34 mouse cellular contexts compared by ENCODE assay signal in genomic region chr16:48865004-48865403, GRCm38 (mm10). TPM values are rescaled to one million over a fixed set of nuclear protein-coding genes. Genes with fewer than 3 reads are reported as not detected.
A peak's percentile ranks its signal among the peaks of the same experiment; 100 is the strongest.
DNase-seq lines count a peak whose midpoint lies in the region; ATAC-seq and TF ChIP-seq lines count a peak whose summit lies in the region.
"Not testable (repeated sequence)": the region's sequence is repeated elsewhere in the genome, so short reads cannot be mapped to it uniquely, and the experiment has no call there.
"Had no signal": no experiment of that assay in that cellular context is flagged by ENCODE, and none has a peak within 500 bp of the region (broad histone marks: within the 10 kb centered on the region; RNA-seq: fewer than 3 reads in every experiment).

No protein-coding gene starts in this region.

- H3K79me2 ChIP-seq in MEL (ENCODE audit: control insufficient read depth, insufficient read depth, low read length, poor library complexity) = not testable (repeated sequence)

- not testable (repeated sequence) for H3K4me3 ChIP-seq in MEL (ENCODE audit: control insufficient read depth in 1 of 2, insufficient read depth in 1 of 2, low read depth in 2 of 2, low read length in 2 of 2); kidney, adult 2 months (ENCODE audit: insufficient read depth, low read depth, low read length)

- ATAC-seq in common myeloid progenitor, adult 5-6 weeks (replicated peaks; ENCODE audit: low read depth, poor library complexity, severe bottlenecking) = peak; percentile 82

- not testable (repeated sequence) for H3K27ac ChIP-seq in MEL (ENCODE audit: control insufficient read depth, low read depth, low read length); kidney, adult 2 months (ENCODE audit: insufficient read depth, low read depth, low read length)

- not testable (repeated sequence) for H3K27me3 ChIP-seq in MEL (ENCODE audit: control insufficient read depth in 1 of 2, insufficient read depth in 2 of 2, low read length in 2 of 2); kidney, adult 2 months (replicated peaks; ENCODE audit: control insufficient read depth, insufficient read depth, low read length)

- DNase-seq in MEL (ENCODE audit: low read depth, low spot score) = peak; percentile 46
- peak; percentile 91 for DNase-seq in heart, adult 11 months
- peak; percentile 9 for DNase-seq in kidney, adult 2 months
- DNase-seq in lung, postnatal 36 days = peak; percentile 15
- peak; percentile 15 for DNase-seq in skeletal muscle tissue, adult 2 months (ENCODE audit: low read depth, low spot score)
- peak; percentile 6 for DNase-seq in urinary bladder, postnatal 14 days (ENCODE audit: low spot score)

- TF ChIP-seq RAD21 in MEL (IDR thresholded peaks at IDR 0.05; ENCODE audit: low read depth, low read length) = not testable (repeated sequence)

- H3K36me3 ChIP-seq in MEL (ENCODE audit: control insufficient read depth in 1 of 2, insufficient read depth in 2 of 2, low read length in 2 of 2); kidney, adult 2 months (ENCODE audit: control insufficient read depth, insufficient read depth, low read length): not testable (repeated sequence)

- WGBS in kidney, adult 2 months = 100% methylated on average over 1 of the region's 1 CpGs

- TF ChIP-seq CTCF in MEL (IDR thresholded peaks at IDR 0.05 in 2 of 3, conservative IDR thresholded peaks at IDR 0.05 in 1 of 3; ENCODE audit: control insufficient read depth in 1 of 3, insufficient read depth in 1 of 3, low read depth in 2 of 3, low read length in 3 of 3, poor library complexity in 1 of 3, severe bottlenecking in 1 of 3); kidney, adult 2 months (conservative IDR thresholded peaks at IDR 0.05; ENCODE audit: insufficient read depth, insufficient read length, low read depth, low read length): not testable (repeated sequence)

- H3K9ac ChIP-seq in MEL (ENCODE audit: control insufficient read depth, low read depth, low read length, poor library complexity, severe bottlenecking) = not testable (repeated sequence)

- not testable (repeated sequence) for H3K9me3 ChIP-seq in MEL (replicated peaks; ENCODE audit: insufficient read depth, low read length)

- TF ChIP-seq EP300 in MEL (IDR thresholded peaks at IDR 0.05; ENCODE audit: low read depth in 1 of 2, low read length in 2 of 2) = peak in 1 of 2 experiments; percentile 66; a peak in 2 of 4 replicates

- TF ChIP-seq POLR2A in MEL (IDR thresholded peaks at IDR 0.05; ENCODE audit: control insufficient read depth in 1 of 2, insufficient read depth in 1 of 2, low read depth in 1 of 2, low read length in 2 of 2, poor library complexity in 1 of 2); kidney, adult 2 months (IDR thresholded peaks at IDR 0.05; ENCODE audit: low read depth, low read length): not testable (repeated sequence)

- not testable (repeated sequence) for H3K4me1 ChIP-seq in MEL (ENCODE audit: control insufficient read depth in 1 of 2, insufficient read depth in 2 of 2, low read length in 2 of 2); kidney, adult 2 months (ENCODE audit: control insufficient read depth, insufficient read depth, low read length)

TF ChIP-seq in MEL, 35 proteins besides CTCF, POLR2A, EP300 and RAD21:
- TF ChIP-seq GATA1 (IDR thresholded peaks at IDR 0.05; ENCODE audit: low read depth, low read length) (peak; percentile 43; the same call in 1 of the 2 replicates), RCOR1 (IDR thresholded peaks at IDR 0.05; ENCODE audit: low read depth, low read length) (peak; percentile 47; the same call in 1 of the 2 replicates), TCF12 (IDR thresholded peaks at IDR 0.05; ENCODE audit: low read depth, low read length) (0 out of 2 replicates have a peak, but pooled peaks have one; percentile 7)
TF ChIP-seq in MEL: peak in this region for 3; not testable (repeated sequence) for 32.

RNA-seq across cellular contexts. Expression of gene Retnlg, which starts 7.4 kb away (rescaled TPM):
- not detected in 2 replicates for total RNA-seq in MEL (2012; rRNA removed)
- polyA plus RNA-seq in MEL (2012; ENCODE audit: insufficient read depth in 1 of 2, insufficient read length in 2 of 2, low read depth in 1 of 2, low replicate concordance in 2 of 2, missing spikeins in 1 of 2) = not detected
- total RNA-seq in common myeloid progenitor, adult 5-6 weeks (2017) = 5.0 and 8.2 TPM in 2 replicates
- polyA plus RNA-seq in kidney, adult 2 months (2012; rRNA removed) = 2.2 TPM in 1 of 2 replicates, not detected in the other
- total RNA-seq: gastrocnemius, adult 18-20 months; layer of hippocampus, adult 8-10 months; layer of hippocampus, postnatal 25 days; left cerebral cortex, adult 8-10 months; left cerebral cortex, postnatal 36 days had no signal
- polyA plus RNA-seq: embryonic facial prominence, embryonic 13.5 days; forebrain, embryonic 10.5 days; heart, embryonic 11.5 days; hindbrain, embryonic 10.5 days; inflammation-experienced regulatory T-cells, adult 6 months; limb, embryonic 13.5 days; midbrain, embryonic 10.5 days; midbrain, embryonic 15.5 days; neural tube, embryonic 11.5 days; testis, adult 2 months had no signal

RNA-seq across cellular contexts. Expression of gene Retnla, which starts 22.7 kb away (rescaled TPM):
- not detected in 2 replicates for total RNA-seq in MEL (2012; rRNA removed)
- polyA plus RNA-seq in MEL (2012; ENCODE audit: insufficient read depth in 1 of 2, insufficient read length in 2 of 2, low read depth in 1 of 2, low replicate concordance in 2 of 2, missing spikeins in 1 of 2) = not detected
- total RNA-seq in common myeloid progenitor, adult 5-6 weeks (2017) = not detected in 2 replicates
- 33.9 and 44.0 TPM in 2 replicates for polyA plus RNA-seq in kidney, adult 2 months (2012; rRNA removed)
- total RNA-seq: layer of hippocampus, adult 8-10 months; layer of hippocampus, postnatal 25 days; left cerebral cortex, adult 8-10 months; left cerebral cortex, postnatal 36 days had no signal
- polyA plus RNA-seq: embryonic facial prominence, embryonic 13.5 days; forebrain, embryonic 10.5 days; forebrain, embryonic 15.5 days; frontal cortex, adult 2 months; heart, embryonic 11.5 days; hindbrain, embryonic 10.5 days; hindbrain, embryonic 15.5 days; inflammation-experienced regulatory T-cells, adult 6 months; limb, embryonic 13.5 days; liver, embryonic 12.5 days; macrophage; midbrain, embryonic 10.5 days; midbrain, embryonic 15.5 days; neural tube, embryonic 11.5 days had no signal

RNA-seq across cellular contexts. Expression of gene Retnlb, which starts 48.3 kb away (rescaled TPM):
- not detected in 2 replicates for total RNA-seq in MEL (2012; rRNA removed)
- not detected for polyA plus RNA-seq in MEL (2012; ENCODE audit: insufficient read depth in 1 of 2, insufficient read length in 2 of 2, low read depth in 1 of 2, low replicate concordance in 2 of 2, missing spikeins in 1 of 2)
- not detected in 2 replicates for total RNA-seq in common myeloid progenitor, adult 5-6 weeks (2017)
- not detected in 2 replicates for polyA plus RNA-seq in kidney, adult 2 months (2012; rRNA removed)
- total RNA-seq: adrenal gland, adult 8-10 months; gastrocnemius, adult 18-20 months; layer of hippocampus, adult 8-10 months; layer of hippocampus, postnatal 25 days; left cerebral cortex, adult 8-10 months; left cerebral cortex, postnatal 36 days had no signal
- polyA plus RNA-seq: embryonic facial prominence, embryonic 13.5 days; forebrain, embryonic 10.5 days; forebrain, embryonic 15.5 days; frontal cortex, adult 2 months; gonadal fat pad, adult 2 months; heart, embryonic 11.5 days; heart, embryonic 16.5 days; hindbrain, embryonic 10.5 days; hindbrain, embryonic 15.5 days; inflammation-experienced regulatory T-cells, adult 6 months; kidney, embryonic 16.5 days; limb, embryonic 13.5 days; liver, embryonic 12.5 days; macrophage; midbrain, embryonic 10.5 days; midbrain, embryonic 15.5 days; neural tube, embryonic 11.5 days; spleen, adult 2 months; stomach, embryonic 14.5 days; testis, adult 2 months; urinary bladder, adult 2 months had no signal

Comparison
In these comparisons a context has a peak if more than half of its experiments do, and no peak if none do; other contexts are left out.
1. DNase-seq: peak in every context shown above with its lines; median percentile 91 in heart, adult 11 months; 46 in MEL; 15 in lung, postnatal 36 days; 15 in skeletal muscle tissue, adult 2 months; 9 in kidney, adult 2 months; 6 in urinary bladder, postnatal 14 days.